1 mouse cellular context compared by ENCODE assay signal in the genomic region with DNA sequence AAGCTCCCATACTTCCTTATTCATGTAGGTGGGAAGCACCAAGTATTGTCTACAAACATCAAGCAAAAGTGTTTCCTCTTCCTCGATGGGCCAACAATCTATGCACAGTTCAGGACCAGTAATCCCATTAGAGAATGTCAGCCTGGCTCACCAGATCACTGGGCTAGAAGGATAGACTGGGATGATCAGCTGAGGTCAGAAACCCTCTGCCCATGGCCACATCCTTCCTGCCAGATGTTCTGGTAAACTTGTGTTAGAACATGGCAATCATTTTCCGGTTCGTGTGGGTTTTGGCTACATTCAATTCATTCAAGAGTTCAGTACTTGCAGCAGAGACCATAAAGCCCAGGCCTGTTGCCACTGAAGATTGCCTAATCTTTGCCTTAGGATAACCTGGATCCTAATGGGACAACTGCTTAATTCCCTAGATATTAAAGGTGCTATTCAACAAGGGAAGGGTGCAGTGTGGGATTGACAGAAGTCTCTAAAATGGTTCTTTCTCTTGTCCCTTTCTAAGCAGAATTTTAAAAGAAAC.
TF ChIP-seq lines count a peak whose summit lies in the region.

No protein-coding gene starts in this region.

TF ChIP-seq in CH12.LX, 34 proteins besides CTCF, POLR2A, EP300 and RAD21 (continued from another document):
- TF ChIP-seq MXI1 (IDR thresholded peaks at IDR 0.05; ENCODE audit: low read depth, low read length) (no peak), JUND (conservative IDR thresholded peaks at IDR 0.05; ENCODE audit: low read depth, low read length) (no peak), UBTF (IDR thresholded peaks at IDR 0.05; ENCODE audit: low read depth, low read length) (no peak), HCFC1 (IDR thresholded peaks at IDR 0.05; ENCODE audit: low read depth, low read length) (no peak), ZMIZ1 (IDR thresholded peaks at IDR 0.05; ENCODE audit: low read depth, low read length) (no peak), USF2 (conservative IDR thresholded peaks at IDR 0.05; ENCODE audit: low read depth, low read length) (no peak), MEF2A (IDR thresholded peaks at IDR 0.05; ENCODE audit: borderline replicate concordance, low read depth, low read length) (no peak), SMC3 (IDR thresholded peaks at IDR 0.05; ENCODE audit: low read depth, low read length) (no peak), TBP (conservative IDR thresholded peaks at IDR 0.05; ENCODE audit: low read depth, low read length) (no peak), TCF12 (IDR thresholded peaks at IDR 0.05; ENCODE audit: low read depth, low read length) (no peak)
TF ChIP-seq in CH12.LX: peak in this region for 0.
